Mouse (Mus musculus): ENCODE data around the gene Nmb.

Gene Nmb

GRCm38 (mm10) chr7:80855316-80855715, 49.6 kb downstream of the Nmb start:
- no peak for DNase-seq

- DNase-seq = no peak
Measured at GRCm38 (mm10) chr7:80853218-80853617, 51.7 kb downstream of the Nmb start.

Measured in cerebellum, postnatal 36 days (tissue).